Mouse (Mus musculus) E14TG2a.4 (cell line): ENCODE data around the gene Spns3.

Experiments
- H3K27me3 ChIP-seq: 2 replicates; pipeline ENCODE4 v1.6.1; 2014; ENCODE audit warnings: low read length, control low read depth; ENCODE audit not compliant: insufficient read depth
- H3K36me3 ChIP-seq: 2 replicates; pipeline ENCODE4 v1.6.1; 2014; ENCODE audit warnings: low read length, control low read depth; ENCODE audit not compliant: insufficient read depth
- H3K4me1 ChIP-seq: replicated peaks from 2 replicates; pipeline ENCODE4 v1.6.1; 2014; ENCODE audit warnings: low read depth, low read length, control low read depth
- H3K4me3 ChIP-seq: replicated peaks from 2 replicates; pipeline ENCODE4 v1.5.1; 2014; ENCODE audit warnings: mild to moderate bottlenecking, low read length
- H3K9me3 ChIP-seq: 2 replicates; pipeline ENCODE4 v1.6.1; 2014; ENCODE audit warnings: low read length, control low read depth
- CTCF ChIP-seq: conservative IDR thresholded peaks from 2 replicates; pipeline ENCODE4 v1.5.1; 2014; ENCODE audit warnings: low read length
- NANOG ChIP-seq: IDR thresholded peaks from 2 replicates; pipeline ENCODE4 v1.6.1; 2014; ENCODE audit warnings: borderline replicate concordance, low read length, mixed read lengths
- POU5F1 ChIP-seq: IDR thresholded peaks from 2 replicates; pipeline ENCODE4 v1.6.1; 2014; ENCODE audit warnings: low read length, borderline replicate concordance

The Spns3 gene

DNA sequence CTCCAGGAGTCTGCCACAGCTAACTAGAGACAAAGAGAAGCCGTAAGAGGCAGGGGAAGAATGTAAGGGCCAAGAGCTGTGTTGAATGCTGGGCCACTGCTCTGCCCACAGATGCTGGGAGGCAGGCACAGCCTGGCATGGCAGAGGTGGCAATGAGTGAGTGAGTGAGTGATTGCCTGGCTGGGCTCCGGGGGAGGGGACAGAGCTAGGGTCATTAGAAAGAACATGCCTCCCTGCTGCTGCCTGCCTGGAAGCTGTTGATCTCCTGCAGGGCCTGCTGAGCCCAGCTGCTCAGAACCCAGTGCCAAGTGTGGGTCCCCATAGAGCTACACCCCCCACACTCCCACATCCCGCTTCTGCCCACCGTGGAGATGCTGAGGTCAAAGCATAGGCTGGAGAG lies 52.9 kb downstream of the Spns3 start:
- Histone ChIP-seq H3K4me1 (peaks cover 18% of the 10 kb centered on the region), H3K4me3 (no peak overlapping the region), H3K27me3 (peaks cover 21% of the 10 kb centered on the region), H3K36me3 (no peaks in the 10 kb centered on the region), H3K9me3 (no peaks in the 10 kb centered on the region)
- TF ChIP-seq POU5F1 (no peak), CTCF (no peak), NANOG (no peak)

DNA sequence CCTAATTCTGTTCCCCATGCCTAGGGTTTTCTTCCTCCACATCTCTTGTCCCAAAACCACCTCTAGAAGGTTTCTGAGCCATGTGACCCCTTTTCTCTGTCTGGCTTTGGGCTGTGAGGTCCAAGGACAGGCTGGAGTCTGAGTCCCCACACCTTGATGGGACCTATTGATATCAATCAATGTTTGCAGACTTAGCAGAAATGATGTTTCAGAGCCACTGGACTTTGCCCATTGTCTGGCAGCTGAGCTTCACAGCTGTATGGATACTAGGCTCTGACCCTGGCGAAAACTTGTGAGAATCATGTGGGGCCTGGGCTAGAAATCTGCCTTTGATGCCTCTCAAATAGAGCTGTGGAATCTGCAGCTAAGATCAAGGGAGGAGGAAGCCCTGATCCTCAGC lies 53.5 kb downstream of the Spns3 start:
- TF ChIP-seq CTCF (no peak), NANOG (no peak), POU5F1 (no peak)
- Histone ChIP-seq H3K27me3 (peaks cover 25% of the 10 kb centered on the region), H3K9me3 (no peaks in the 10 kb centered on the region), H3K36me3 (no peaks in the 10 kb centered on the region), H3K4me3 (no peak overlapping the region), H3K4me1 (peaks cover 13% of the 10 kb centered on the region)

DNA sequence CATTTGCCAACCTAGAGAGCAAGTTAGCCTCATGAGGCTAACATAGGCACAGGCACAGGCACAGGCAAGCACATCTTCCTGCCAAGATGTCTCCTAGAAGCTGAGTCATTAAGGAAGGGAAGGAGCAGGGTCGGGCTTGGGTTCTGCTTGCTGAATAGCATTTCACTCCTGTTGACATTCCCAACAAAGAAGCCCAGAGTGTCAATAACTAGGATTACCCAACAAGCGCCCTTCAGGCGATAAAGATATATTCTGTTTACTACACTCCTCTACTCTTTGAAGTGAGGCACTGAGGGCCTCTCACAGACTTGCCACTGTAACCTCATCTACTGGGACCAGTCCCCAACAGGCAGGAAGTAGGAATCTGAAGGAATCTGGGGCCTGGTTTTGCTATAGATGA lies 54.2 kb downstream of the Spns3 start:
- no peaks in the 10 kb centered on the region for H3K9me3 ChIP-seq
- peaks cover 13% of the 10 kb centered on the region for H3K4me1 ChIP-seq
- H3K36me3 ChIP-seq = no peaks in the 10 kb centered on the region
- peaks cover 27% of the 10 kb centered on the region for H3K27me3 ChIP-seq
- TF ChIP-seq CTCF (no peak), NANOG (no peak), POU5F1 (no peak)
- H3K4me3 ChIP-seq = no peak overlapping the region

DNA sequence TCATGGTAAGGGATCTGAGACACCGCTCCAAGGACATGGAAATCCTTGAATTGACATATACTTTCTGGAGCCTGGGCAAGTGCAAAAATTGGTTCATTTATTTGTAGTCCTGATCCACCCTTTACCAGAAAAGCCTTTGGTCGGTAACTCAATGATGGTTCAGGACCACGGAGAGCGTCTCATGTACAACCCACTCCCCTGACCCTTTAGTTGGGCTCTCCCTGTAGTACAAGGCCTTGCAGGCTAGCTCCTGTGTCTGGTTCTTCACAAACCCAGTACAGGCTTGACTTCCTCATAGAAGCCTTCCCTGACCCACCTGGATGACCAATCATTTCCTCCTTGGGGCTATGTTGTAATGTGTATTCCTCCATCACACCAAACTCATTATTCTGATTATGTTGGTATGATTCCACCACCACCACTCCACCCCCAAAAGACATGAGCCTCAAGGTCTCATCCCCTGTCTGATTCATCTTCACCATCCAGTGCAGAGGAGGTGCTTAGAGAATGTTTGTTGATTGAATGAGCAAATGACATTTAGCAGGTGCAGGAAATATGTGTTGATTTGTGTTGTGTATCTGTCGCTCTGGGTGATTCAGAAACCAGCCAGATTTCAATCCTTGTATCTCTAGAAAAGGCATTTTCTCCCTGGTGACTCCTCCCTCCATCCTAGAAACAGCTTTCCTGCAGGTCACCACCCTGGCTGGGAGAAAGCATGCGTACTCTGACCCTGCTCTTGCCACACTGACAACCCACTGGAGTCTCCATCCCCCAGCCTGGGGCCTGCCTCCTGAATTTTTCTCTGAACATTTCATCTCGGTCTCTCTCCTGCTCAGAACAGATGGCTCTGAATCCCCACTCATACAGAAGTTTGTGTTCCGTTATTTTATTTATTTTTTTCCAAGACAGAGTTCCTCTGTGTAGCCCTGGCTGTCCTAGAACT lies 56.0 kb downstream of the Spns3 start:
- H3K4me3 ChIP-seq = no peak overlapping the region
- peaks cover 18% of the 10 kb centered on the region for H3K4me1 ChIP-seq
- H3K36me3 ChIP-seq = no peaks in the 10 kb centered on the region
- H3K27me3 ChIP-seq = peaks cover 39% of the 10 kb centered on the region
- no peaks in the 10 kb centered on the region for H3K9me3 ChIP-seq
- no peak for TF ChIP-seq POU5F1

DNA sequence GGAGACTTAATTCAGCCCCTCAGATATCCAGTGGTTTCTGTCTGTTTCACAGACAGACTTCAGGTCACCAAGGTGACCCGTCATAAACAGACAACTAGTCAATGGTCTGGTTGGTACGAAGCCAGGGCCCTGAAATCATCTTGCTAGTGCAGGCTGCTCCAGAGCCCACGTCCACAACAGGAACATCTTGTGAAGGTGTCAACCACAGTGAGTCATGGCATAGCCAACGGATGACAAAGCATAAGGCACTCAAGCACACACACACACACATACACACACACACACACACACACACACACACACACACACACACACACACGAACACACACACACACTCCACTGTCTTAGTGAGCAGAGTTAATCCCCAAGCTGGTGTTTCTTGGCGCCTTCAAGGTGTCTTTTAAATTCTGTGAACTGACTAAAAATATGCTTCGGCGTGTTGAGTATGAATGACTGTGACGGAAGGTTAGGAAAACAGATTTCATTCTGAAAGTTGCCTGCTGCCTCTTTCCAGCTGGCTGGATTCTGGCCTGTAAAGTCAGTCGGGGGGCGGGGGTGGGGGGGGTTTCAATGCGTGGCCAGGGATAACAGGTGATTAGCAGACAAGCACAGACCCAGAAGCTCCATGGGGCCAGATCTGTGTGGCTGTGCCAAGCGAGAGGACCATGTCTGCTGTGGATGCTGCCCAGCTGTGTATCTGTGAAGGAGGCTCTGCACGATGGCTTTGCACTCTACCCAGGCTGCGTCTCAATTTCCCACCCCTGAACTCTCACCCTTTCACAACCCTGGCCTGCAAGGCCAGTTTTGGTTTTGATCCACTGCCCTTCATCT lies 59.0 kb downstream of the Spns3 start:
- Histone ChIP-seq H3K36me3 (no peaks in the 10 kb centered on the region), H3K27me3 (peaks cover 69% of the 10 kb centered on the region), H3K9me3 (no peaks in the 10 kb centered on the region), H3K4me3 (no peak overlapping the region), H3K4me1 (peaks cover 20% of the 10 kb centered on the region)
- no peak for TF ChIP-seq POU5F1
- TF ChIP-seq NANOG = no peak
- no peak for TF ChIP-seq CTCF

DNA sequence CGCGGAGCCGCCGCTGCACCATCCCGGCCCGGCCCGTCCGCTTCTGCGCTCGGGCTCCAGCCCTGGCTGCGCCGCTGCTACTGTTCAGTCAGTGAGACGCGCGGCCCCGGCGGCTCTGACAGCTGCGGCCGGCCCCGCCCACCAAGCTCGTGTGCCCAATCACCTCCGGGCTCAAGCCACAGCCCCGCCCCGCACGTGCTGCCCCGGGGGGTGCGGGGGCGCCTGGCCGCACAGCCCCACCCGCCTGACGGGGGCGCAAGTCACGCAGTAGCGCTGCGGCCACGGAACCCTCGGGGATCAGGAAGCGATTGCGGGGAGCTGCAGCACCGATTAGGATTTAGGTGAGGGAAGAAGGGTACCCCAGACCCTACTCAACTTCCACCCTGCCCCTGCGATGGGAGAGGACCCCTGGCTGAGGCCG lies 60.4 kb downstream of the Spns3 start, which contains the start of gene Spns2:
Gene Spns2 (minus strand): TSS at position 24 of the 421 bp plus-strand sequence.
- Histone ChIP-seq H3K4me1 (peaks cover 32% of the 10 kb centered on the region), H3K36me3 (no peaks in the 10 kb centered on the region), H3K27me3 (peaks cover 81% of the 10 kb centered on the region), H3K9me3 (no peaks in the 10 kb centered on the region), H3K4me3 (peak within 1 kb of the TSS; percentile 85)
- TF ChIP-seq CTCF (no peak), POU5F1 (no peak), NANOG (no peak)

DNA sequence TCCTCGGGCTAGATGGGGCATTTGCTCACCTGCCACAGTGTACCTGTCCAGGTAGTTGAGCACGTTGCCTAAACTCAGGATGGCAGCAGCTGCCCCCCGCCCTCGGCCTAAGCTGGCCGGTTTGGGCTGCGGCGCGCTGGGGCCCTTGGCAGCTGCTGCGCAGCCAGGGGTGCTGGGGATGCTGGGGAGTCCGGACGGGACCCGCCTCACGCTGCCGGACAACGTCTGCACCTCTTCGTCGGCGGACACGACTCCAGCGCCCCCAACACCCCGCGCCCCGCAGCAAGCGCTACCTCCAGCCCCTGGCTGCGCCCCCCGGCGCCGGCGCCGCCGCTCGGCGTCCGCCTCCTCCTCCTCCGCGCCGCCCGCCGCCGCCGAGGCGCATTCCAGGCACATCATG lies 60.9 kb downstream of the Spns3 start:
- peaks cover 84% of the 10 kb centered on the region for H3K27me3 ChIP-seq
- H3K36me3 ChIP-seq = no peaks in the 10 kb centered on the region
- H3K9me3 ChIP-seq = no peaks in the 10 kb centered on the region
- peaks cover 32% of the 10 kb centered on the region for H3K4me1 ChIP-seq
- peak overlapping the region; percentile 85 for H3K4me3 ChIP-seq
- no peak for TF ChIP-seq POU5F1
- TF ChIP-seq CTCF = no peak
- TF ChIP-seq NANOG = no peak

DNA sequence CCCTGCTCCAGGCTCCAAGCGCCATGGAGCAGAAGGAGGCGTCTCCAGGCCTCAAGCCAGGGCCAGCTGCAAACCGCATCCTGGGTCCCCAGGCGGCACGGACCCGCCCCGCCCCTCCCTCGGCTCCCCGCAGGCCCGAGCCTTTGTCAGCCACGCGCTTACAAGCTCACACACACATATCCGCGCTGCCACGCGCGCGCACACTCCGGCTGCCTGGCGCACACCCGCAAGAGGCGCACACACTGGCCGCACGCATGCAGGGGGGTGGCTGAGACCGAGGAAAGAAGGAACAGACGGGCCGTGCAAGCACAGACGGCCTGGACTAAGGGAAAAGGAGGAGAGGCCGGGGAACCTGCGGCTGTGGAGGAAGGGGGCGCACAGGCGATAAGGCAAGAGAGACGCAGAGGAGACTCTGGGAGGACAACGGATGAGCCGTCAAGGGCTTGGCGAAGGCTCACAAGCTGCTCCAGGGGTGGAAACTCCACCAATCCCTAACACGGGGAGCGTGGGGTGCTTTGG lies 61.5 kb downstream of the Spns3 start:
- no peak for TF ChIP-seq NANOG
- no peak for TF ChIP-seq POU5F1
- TF ChIP-seq CTCF = no peak
- H3K9me3 ChIP-seq = no peaks in the 10 kb centered on the region
- H3K4me1 ChIP-seq = peaks cover 32% of the 10 kb centered on the region
- H3K27me3 ChIP-seq = peaks cover 84% of the 10 kb centered on the region
- no peaks in the 10 kb centered on the region for H3K36me3 ChIP-seq
- H3K4me3 ChIP-seq = peak overlapping the region; percentile 85
